Mouse (Mus musculus): ENCODE measurements around the gene Rgma. TPM values are rescaled to one million over a fixed set of nuclear protein-coding genes. Genes with fewer than 3 reads are reported as not detected.

Gene Rgma
- total RNA-seq, 2 experiments from 2014 or later = 185 to 206 TPM

GRCm38 (mm10) chr7:73398806-73399442 lies 23.6 kb downstream of the Rgma start:
- intact Hi-C loops (cut with DNase I) = loop anchor here (10.0 kb wide), 1 partner anchor 854 kb away; no protein-coding TSS in a partner anchor
- DNase-seq = no peak

DNA sequence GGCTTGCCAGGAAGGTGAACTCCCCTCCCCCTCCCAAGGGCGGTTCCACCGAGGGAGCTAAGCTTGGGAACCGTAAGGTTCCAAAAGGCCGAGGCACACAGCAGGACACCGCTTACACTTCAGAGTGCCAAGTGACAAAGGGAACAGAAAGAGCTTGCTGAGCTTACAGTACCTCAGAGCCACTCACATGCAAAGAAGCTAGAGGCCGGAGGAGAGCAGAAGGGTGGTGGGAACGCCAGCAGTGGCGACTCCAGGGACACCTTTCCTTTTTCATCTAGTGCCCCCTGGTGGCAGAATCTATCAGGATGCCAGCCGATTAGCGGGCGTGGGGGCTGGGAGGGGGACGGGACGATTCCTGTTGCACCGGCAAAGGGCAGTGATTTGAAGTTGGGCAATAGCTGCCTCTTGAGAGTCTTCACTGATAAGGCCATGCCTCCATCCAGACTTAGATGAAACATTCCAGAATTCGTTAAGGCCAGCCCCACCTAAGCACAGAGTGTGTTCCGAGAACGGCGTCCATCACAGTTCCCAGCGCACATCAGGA lies 24.3 kb downstream of the Rgma start:
- intact Hi-C loops (cut with DNase I) = loop anchor here (10.0 kb wide), 1 partner anchor 855 kb away; no protein-coding TSS in a partner anchor

DNA sequence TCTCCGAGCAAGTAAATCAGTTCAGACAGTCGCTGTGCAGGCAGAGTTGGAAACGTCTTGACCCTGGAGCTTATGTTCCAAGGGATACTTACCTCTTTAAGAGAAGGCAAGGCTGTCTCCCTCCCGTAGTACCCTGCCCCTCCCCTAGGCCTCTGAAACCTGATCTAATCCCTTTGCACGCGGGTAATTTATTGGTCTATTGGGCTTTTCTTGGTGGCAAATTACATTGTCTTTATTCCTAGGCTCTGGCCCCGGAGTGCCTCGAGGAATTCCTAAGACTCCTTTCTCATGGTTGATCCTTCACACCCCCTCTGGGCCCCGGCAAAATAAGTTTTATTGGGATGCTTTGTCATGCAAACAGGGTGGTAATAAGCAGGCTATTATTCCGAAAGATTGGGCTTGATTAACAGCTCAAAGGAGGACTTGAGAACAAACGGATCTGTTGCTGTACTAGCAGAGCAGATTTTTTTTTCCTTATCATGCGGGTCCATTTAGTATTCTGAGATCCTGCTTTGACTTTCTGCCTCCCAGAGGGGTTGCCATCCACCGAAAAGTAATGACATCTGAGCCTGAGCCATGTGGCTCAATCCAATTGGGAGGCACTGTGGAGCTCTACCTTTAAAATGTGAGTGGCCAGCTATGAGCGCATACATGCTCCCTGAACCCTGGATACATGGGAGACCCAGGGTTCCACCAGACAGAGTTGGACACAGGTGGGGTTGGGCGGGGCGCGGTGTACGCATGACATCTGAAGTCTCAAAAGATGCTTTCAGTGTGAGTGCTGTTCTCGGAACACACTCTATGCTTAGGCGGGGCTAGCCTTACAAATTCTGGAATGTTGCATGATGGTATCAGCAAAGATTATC lies 25.0 kb downstream of the Rgma start:
- intact Hi-C loops (cut with DNase I) = no loop called here
- DNase-seq = no peak

More for the DNA sequence above, 24.3 kb downstream of the Rgma start:
- peak; percentile 76 for DNase-seq

GRCm38 (mm10) chr7:73402106-73402505 lies 26.8 kb downstream of the Rgma start:
- intact Hi-C loops (cut with DNase I) = no loop called here
- no peak for DNase-seq

DNA sequence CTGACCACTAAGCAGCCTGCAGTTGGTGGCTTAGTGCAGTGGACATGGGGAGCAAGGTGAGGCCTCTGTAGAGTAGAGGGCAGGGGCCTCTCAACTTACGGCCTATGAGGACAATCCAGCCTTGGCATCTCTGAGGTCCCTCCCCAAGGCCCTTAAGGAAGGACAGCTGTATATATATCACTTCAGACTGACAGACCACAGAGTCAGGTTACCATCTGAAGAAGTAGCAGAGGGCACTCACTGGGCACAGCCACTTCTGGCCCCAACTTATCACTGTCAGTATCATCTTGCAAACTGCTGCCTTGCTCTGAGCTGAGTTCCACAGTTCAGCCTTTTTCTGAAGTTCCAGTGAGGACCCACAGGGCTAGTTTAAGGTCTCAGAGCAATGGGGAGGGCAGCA lies 27.4 kb downstream of the Rgma start:
- no peak for DNase-seq
- intact Hi-C loops (cut with DNase I) = no loop called here

DNA sequence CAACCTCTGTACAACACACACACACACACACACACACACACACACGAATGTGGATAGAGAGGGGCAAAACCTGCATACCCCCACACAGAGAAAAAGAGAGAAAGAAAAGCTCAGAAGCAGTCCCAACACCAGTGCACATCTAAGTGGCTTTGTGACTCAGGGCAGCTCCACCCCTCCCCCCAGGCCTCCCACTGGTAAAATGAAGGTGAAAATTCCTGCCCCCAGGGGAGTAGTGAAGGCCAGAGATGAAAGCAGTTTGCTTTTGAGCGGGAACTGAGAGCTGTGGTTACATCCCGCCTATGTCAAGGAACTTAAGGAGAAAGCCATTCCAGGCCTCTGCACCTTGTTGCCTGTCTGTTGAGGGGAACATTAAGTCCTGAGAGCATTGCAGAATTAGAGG lies 28.2 kb downstream of the Rgma start:
- intact Hi-C loops (cut with DNase I) = no loop called here
- no peak for DNase-seq

DNA sequence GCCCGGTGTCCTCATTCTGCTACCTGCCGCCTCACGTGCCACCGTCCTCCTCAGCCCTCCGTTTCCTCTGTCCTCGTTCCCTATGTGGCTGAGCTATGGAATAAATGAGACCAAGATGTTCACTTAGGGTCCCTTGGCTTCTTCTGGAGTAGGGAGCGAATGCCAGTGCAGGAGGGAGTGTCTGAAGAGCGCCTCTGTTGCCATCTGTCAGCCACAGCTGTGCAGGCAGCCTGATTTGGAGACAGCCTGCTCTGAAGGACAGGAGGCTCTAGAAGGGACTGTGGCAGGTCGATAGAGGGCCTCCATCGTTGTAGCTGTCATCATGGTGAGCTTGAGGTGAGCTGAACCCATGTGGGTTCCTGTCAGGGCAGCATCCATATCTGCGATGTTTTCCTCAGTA lies 30.2 kb downstream of the Rgma start:
- DNase-seq = no peak
- intact Hi-C loops (cut with DNase I) = no loop called here

- DNase-seq = no peak
- intact Hi-C loops (cut with DNase I) = no loop called here
These were observed 36.2 kb downstream of the Rgma start for GRCm38 (mm10) chr7:73411523-73411922.

GRCm38 (mm10) chr7:73411986-73412385 lies 36.7 kb downstream of the Rgma start:
- intact Hi-C loops (cut with DNase I) = no loop called here
- no peak for DNase-seq

- no peak for DNase-seq
- intact Hi-C loops (cut with DNase I) = no loop called here
These were observed 37.1 kb downstream of the Rgma start for GRCm38 (mm10) chr7:73412419-73412818.

- DNase-seq = peak; percentile 87
- intact Hi-C loops (cut with DNase I) = no loop called here
These were observed 38.9 kb downstream of the Rgma start for GRCm38 (mm10) chr7:73414192-73414591.

DNA sequence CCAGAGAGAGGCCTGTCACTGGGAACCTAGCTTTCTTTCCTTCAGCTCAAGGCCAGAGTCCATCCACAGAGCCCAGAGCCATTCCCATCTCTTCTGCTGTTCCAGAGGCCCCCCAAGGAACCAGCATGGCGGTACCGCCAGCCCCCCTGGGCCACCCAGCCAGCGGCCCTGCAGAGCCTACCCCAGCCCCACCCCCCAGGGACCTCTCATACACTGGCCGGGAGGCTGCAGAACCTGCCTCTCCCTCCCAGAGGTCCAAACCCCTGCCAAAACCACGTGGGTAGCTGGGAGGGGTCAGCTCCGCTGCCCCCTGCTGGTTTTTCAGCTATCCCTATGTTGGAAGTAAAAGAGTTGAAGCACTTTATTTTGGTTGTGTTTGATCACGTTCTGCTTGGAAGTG lies 44.1 kb downstream of the Rgma start:
- intact Hi-C loops (cut with DNase I) = no loop called here
- no peak for DNase-seq

- intact Hi-C loops (cut with DNase I) = no loop called here
- no peak for DNase-seq
These were observed 45.5 kb downstream of the Rgma start for GRCm38 (mm10) chr7:73420827-73421226.

GRCm38 (mm10) chr7:73421278-73422015 lies 46.1 kb downstream of the Rgma start:
- intact Hi-C loops (cut with DNase I) = loop anchor here (1.0 kb wide), 1 partner anchor 1021 kb away; no protein-coding TSS in a partner anchor
- DNase-seq = peak; percentile 77

DNA sequence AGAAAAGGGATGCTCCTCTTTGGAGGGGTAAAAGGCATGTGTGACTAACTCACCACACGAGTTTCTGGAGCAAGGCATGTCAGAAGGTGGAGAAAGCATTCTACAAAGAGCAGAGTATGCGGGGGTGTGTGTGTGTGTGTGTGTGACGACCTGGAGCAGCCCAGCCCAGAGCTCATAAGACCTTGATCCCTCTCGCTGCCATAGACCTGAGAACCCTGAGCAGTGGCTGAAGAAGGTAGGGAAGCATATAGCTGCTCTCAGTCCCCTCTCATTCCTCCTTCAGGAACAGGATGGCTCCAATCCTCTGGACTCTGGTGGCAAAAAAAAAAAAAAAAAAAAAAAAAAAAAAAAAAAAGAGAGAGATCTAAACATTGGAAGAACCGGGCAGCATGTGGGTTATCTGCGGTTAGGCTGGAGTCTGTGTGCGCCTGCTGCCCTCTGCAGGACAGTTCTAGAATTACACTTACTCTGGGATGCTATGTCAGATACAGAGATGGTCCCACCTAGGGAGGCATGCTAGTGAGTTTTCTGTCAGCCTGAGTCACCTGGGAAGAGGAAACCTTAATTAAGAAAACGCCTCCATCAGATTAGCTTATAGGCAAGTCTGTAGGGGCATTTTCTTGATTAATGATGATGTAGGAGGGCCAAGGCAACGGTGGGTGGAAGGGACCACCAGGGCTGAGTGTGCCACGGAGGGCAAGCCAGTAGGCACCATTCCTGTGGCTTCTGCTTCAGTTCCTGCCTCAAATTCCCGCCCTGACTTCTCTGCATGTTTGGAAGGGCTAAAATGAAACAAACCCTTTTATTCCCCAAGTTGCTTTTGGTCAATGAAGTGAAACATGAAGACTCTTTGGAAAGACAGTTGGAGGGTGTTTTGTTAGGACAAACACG lies 47.2 kb downstream of the Rgma start:
- DNase-seq = peak; percentile 82
- intact Hi-C loops (cut with DNase I) = loop anchor here (1.0 kb wide), 1 partner anchor 1022 kb away; no protein-coding TSS in a partner anchor

DNA sequence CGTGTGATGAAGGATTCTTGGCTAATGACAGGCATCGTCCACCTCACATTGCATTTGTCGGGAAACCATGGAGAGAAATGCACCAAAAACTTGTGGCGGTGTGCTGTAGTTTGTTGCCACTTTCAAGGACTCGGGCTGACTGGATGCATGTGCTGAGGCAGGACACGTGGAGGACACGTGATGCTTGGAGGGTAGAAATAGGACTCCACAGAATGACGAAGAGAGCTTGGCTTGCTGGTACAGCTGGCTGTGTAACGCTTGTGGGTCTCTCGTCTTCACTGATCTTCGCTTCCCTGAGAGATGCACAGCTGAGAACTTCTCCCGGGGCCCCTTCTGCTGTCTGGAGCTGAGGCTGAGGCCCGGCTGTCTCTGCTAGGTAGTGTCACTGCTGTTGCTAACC lies 47.9 kb downstream of the Rgma start:
- no peak for DNase-seq
- intact Hi-C loops (cut with DNase I) = no loop called here

DNA sequence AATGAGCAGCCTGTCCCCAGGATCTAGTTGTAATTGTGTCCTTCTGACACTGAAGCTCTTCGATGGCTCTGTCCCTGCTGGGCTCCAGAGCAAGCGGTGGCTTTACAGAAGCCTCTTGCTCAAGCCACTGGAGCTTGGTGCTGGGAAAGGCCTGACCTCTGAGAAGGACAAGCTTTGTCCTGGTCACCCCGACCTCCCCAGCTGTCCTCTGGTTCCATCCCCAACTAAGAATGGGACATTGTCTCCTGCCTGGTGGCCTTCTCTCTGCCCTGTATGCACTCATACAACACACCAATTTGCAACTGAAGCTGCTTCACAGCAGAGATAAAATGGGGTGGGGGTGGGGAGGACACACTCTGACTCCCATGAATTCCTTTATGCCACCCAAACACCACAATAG lies 48.9 kb downstream of the Rgma start:
- intact Hi-C loops (cut with DNase I) = no loop called here
- DNase-seq = no peak

DNA sequence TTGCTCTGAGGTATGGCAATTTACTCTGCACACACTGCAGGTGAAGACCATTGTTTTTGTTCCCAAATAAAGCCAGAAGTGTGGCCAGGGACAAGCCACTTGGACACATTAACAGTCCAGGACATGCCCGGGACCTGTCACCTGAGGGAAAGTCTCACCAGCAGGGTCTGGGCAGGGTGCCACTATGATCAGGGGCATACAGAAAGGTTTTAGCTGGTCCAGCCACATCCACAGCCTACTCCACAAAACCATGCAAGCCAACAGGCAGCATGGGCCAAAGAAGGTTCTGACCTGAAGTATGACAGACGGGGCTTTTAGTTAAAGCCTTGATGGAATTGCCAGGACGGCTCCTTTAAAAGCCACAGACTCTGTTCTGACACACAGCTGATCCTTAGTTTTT lies 49.4 kb downstream of the Rgma start:
- intact Hi-C loops (cut with DNase I) = no loop called here
- peak; percentile 62 for DNase-seq

GRCm38 (mm10) chr7:73425451-73425850 lies 50.1 kb downstream of the Rgma start:
- intact Hi-C loops (cut with DNase I) = no loop called here
- no peak for DNase-seq

- intact Hi-C loops (cut with DNase I) = no loop called here
- DNase-seq = no peak
These were observed 50.9 kb downstream of the Rgma start for GRCm38 (mm10) chr7:73426235-73426634.

All from left cerebral cortex, postnatal 4 days (tissue).